Mouse (Mus musculus) macrophage (primary cell): Measurements from ENCODE around the gene A1cf. TPM values are rescaled to one million over a fixed set of nuclear protein-coding genes. Genes with fewer than 3 reads are reported as not detected.
A peak's percentile ranks its signal among the peaks of the same experiment; 100 is the strongest.

ENCODE experiments used
- H3K27ac ChIP-seq: fragments of 350-480 bp; formaldehyde crosslinking; 2 replicates; pipeline ENCODE4 v1.9.0; 2021
- H3K36me3 ChIP-seq: fragments of 350-480 bp; formaldehyde crosslinking; 2 replicates; pipeline ENCODE4 v1.9.0; 2021; ENCODE audit errors: inconsistent target
- H3K4me3 ChIP-seq: fragments of 350-480 bp; formaldehyde crosslinking; 2 replicates; pipeline ENCODE4 v1.9.0; 2021; ENCODE audit errors: inconsistent target
- H3K79me2 ChIP-seq: fragments of 350-480 bp; formaldehyde crosslinking; 2 replicates; pipeline ENCODE4 v1.9.0; 2021; ENCODE audit errors: inconsistent target
- WGBS: methylation state at CpG from one replicate; pipeline ENCODE4 v1.1.7; 2026; ENCODE audit warnings: inconsistent platforms; ENCODE audit not compliant: missing documents; 5-methylcytosine and 5-hydroxymethylcytosine counted together
- polyA plus RNA-seq: library from polyadenylated mRNA; stranded (reverse); fragments of 250-400 nt; gene quantifications from 3 replicates; pipeline ENCODE4 v1.2.4, GENCODE M21; 2018; ENCODE audit warnings: inconsistent platforms

A1cf gene
- polyA plus RNA-seq, 1 experiment from 2014 or later = not detected

- no peaks in the 10 kb centered on the region for H3K36me3 ChIP-seq
- WGBS = 94% methylated on average over 7 of the region's 7 CpGs
- no peaks in the 10 kb centered on the region for H3K79me2 ChIP-seq
- no peak overlapping the region for H3K4me3 ChIP-seq
- no peak overlapping the region for H3K27ac ChIP-seq
These were observed 37.1 kb downstream of the A1cf start for GRCm38 (mm10) chr19:31905671-31906070.

GRCm38 (mm10) chr19:31910423-31910822, 41.9 kb downstream of the A1cf start:
- WGBS = 9% methylated on average over 6 of the region's 6 CpGs

GRCm38 (mm10) chr19:31913946-31914345, 45.4 kb downstream of the A1cf start:
- WGBS = 21% methylated on average over 4 of the region's 4 CpGs
- no peak overlapping the region for H3K4me3 ChIP-seq
- peak overlapping the region; percentile 94 for H3K27ac ChIP-seq
- H3K36me3 ChIP-seq = no peaks in the 10 kb centered on the region
- H3K79me2 ChIP-seq = no peaks in the 10 kb centered on the region

More at GRCm38 (mm10) chr19:31910423-31910822, 41.9 kb downstream of the A1cf start:
- Histone ChIP-seq H3K4me3 (no peak overlapping the region), H3K27ac (peak overlapping the region; percentile 32; the same call in 1 of the 2 replicates), H3K79me2 (no peaks in the 10 kb centered on the region), H3K36me3 (no peaks in the 10 kb centered on the region)

- 89% methylated on average over 4 of the region's 4 CpGs for WGBS
- no peak overlapping the region for H3K27ac ChIP-seq
- H3K36me3 ChIP-seq = no peaks in the 10 kb centered on the region
- no peaks in the 10 kb centered on the region for H3K79me2 ChIP-seq
- no peak overlapping the region for H3K4me3 ChIP-seq
These were observed 51.8 kb downstream of the A1cf start for GRCm38 (mm10) chr19:31920357-31920756.

- Histone ChIP-seq H3K36me3 (no peaks in the 10 kb centered on the region), H3K4me3 (no peak overlapping the region), H3K27ac (no peak overlapping the region), H3K79me2 (no peaks in the 10 kb centered on the region)
- 91% methylated on average over 5 of the region's 5 CpGs for WGBS
These were observed 53.3 kb downstream of the A1cf start for GRCm38 (mm10) chr19:31921852-31922251.

GRCm38 (mm10) chr19:31923615-31924352, 55.2 kb downstream of the A1cf start:
- H3K27ac ChIP-seq = no peak overlapping the region

GRCm38 (mm10) chr19:31950793-31951489, 82.4 kb downstream of the A1cf start:
- Histone ChIP-seq H3K36me3 (no peaks in the 10 kb centered on the region), H3K27ac (peak overlapping the region; percentile 95)
- 3% methylated on average over 7 of the region's 7 CpGs for WGBS

More at GRCm38 (mm10) chr19:31923615-31924352, 55.2 kb downstream of the A1cf start:
- Histone ChIP-seq H3K36me3 (no peaks in the 10 kb centered on the region), H3K4me3 (no peak overlapping the region), H3K79me2 (no peaks in the 10 kb centered on the region)
- 92% methylated on average over 6 of the region's 6 CpGs for WGBS

GRCm38 (mm10) chr19:31953799-31954198, 85.2 kb downstream of the A1cf start:
- 97% methylated on average over 2 of the region's 2 CpGs for WGBS
- no peaks in the 10 kb centered on the region for H3K36me3 ChIP-seq
- H3K4me3 ChIP-seq = no peak overlapping the region
- no peaks in the 10 kb centered on the region for H3K79me2 ChIP-seq
- H3K27ac ChIP-seq = peak overlapping the region; percentile 95; the same call in 1 of the 2 replicates

More at GRCm38 (mm10) chr19:31950793-31951489, 82.4 kb downstream of the A1cf start:
- Histone ChIP-seq H3K79me2 (no peaks in the 10 kb centered on the region), H3K4me3 (no peak overlapping the region; the same call in 1 of the 2 replicates)

GRCm38 (mm10) chr19:31954267-31954666, 85.7 kb downstream of the A1cf start:
- H3K79me2 ChIP-seq = no peaks in the 10 kb centered on the region
- no peaks in the 10 kb centered on the region for H3K36me3 ChIP-seq
- no peak overlapping the region for H3K27ac ChIP-seq
- H3K4me3 ChIP-seq = no peak overlapping the region
- WGBS = 93% methylated on average over 4 of the region's 4 CpGs

- Histone ChIP-seq H3K36me3 (no peaks in the 10 kb centered on the region), H3K4me3 (no peak overlapping the region), H3K27ac (no peak overlapping the region), H3K79me2 (no peaks in the 10 kb centered on the region)
- 97% methylated on average over 4 of the region's 4 CpGs for WGBS
These were observed 86.1 kb downstream of the A1cf start for GRCm38 (mm10) chr19:31954696-31955095.

GRCm38 (mm10) chr19:31956359-31956758, 87.8 kb downstream of the A1cf start:
- H3K79me2 ChIP-seq = no peaks in the 10 kb centered on the region
- no peak overlapping the region for H3K4me3 ChIP-seq
- peak overlapping the region; percentile 89 for H3K27ac ChIP-seq
- no peaks in the 10 kb centered on the region for H3K36me3 ChIP-seq
- WGBS = 0% methylated on average over 2 of the region's 2 CpGs

- WGBS = 94% methylated on average over 2 of the region's 2 CpGs
- Histone ChIP-seq H3K36me3 (no peaks in the 10 kb centered on the region), H3K79me2 (no peaks in the 10 kb centered on the region), H3K27ac (0 out of 2 replicates have a peak overlapping the region, but pooled peaks have one; percentile 0), H3K4me3 (no peak overlapping the region)
These were observed 91.9 kb downstream of the A1cf start for GRCm38 (mm10) chr19:31960434-31960833.

GRCm38 (mm10) chr19:31963147-31963546, 94.6 kb downstream of the A1cf start:
- Histone ChIP-seq H3K36me3 (no peaks in the 10 kb centered on the region), H3K27ac (peak overlapping the region; percentile 47), H3K79me2 (no peaks in the 10 kb centered on the region), H3K4me3 (no peak overlapping the region)
- WGBS = 3% methylated on average over 3 of the region's 3 CpGs

GRCm38 (mm10) chr19:31967933-31968532, 99.5 kb downstream of the A1cf start:
- 28% methylated on average over 5 of the region's 5 CpGs for WGBS
- no peak overlapping the region for H3K27ac ChIP-seq
- H3K79me2 ChIP-seq = no peaks in the 10 kb centered on the region

GRCm38 (mm10) chr19:31971405-31971804, 102.8 kb downstream of the A1cf start:
- Histone ChIP-seq H3K4me3 (no peak overlapping the region), H3K79me2 (no peaks in the 10 kb centered on the region), H3K36me3 (no peaks in the 10 kb centered on the region), H3K27ac (no peak overlapping the region)
- 2% methylated on average over 3 of the region's 3 CpGs for WGBS

More at GRCm38 (mm10) chr19:31967933-31968532, 99.5 kb downstream of the A1cf start:
- Histone ChIP-seq H3K4me3 (no peak overlapping the region), H3K36me3 (no peaks in the 10 kb centered on the region)
